Mouse (Mus musculus) C2C12 (cell line): Measurements from ENCODE around the gene Pex19.

ENCODE experiments used
- CTCF ChIP-seq: IDR thresholded peaks from one replicate; pipeline ENCODE4 v1.5.1; 2011; ENCODE audit not compliant: control insufficient read depth, insufficient read depth, insufficient read length
- FOSL1 ChIP-seq: IDR thresholded peaks from one replicate; pipeline ENCODE4 v1.8.0; 2011; ENCODE audit warnings: mild to moderate bottlenecking, low read length; ENCODE audit not compliant: poor library complexity, insufficient read depth, severe bottlenecking
- MAX ChIP-seq: IDR thresholded peaks from one replicate; pipeline ENCODE4 v1.6.1; 2011; ENCODE audit warnings: mild to moderate bottlenecking, control low read depth
- MYOG ChIP-seq: IDR thresholded peaks from one replicate; pipeline ENCODE4 v1.6.1; 2011; ENCODE audit not compliant: control insufficient read depth, insufficient read length; ENCODE audit errors: extremely low read depth
- USF1 ChIP-seq: IDR thresholded peaks from one replicate; pipeline ENCODE4 v1.6.1; 2011; ENCODE audit warnings: low read depth, mild to moderate bottlenecking, control low read depth, moderate library complexity

DNA sequence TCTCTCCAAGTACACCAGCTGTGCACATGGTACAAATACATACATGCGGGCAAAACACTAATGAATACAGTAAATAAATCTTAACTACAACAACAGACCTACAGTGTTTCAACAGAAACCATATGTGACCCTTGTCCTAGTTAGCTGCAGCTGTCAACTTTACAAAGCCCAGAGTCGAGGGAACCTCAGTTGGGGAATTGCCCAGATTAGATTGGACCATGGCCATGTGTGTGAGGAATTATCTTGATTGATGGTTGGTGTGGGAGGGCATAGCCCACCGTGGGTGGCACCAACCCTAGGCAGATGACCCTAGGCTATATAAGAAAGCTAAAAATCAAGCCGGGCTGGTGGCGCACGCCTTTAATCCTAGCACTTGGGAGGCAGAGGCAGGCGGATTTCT is 5.8 kb downstream of the Pex19 start:
- TF ChIP-seq MAX (no peak), MYOG (no peak), CTCF (no peak), USF1 (no peak), FOSL1 (no peak)
